Mouse (Mus musculus) spleen, adult 2 months (tissue): Measurements from ENCODE around the gene Syt16.

Experiments used
- CTCF ChIP-seq: fragments of 200-500 bp; IDR thresholded peaks from 2 replicates; pipeline ENCODE4 v1.5.1; 2011; ENCODE audit warnings: mild to moderate bottlenecking, inconsistent platforms; ENCODE audit not compliant: insufficient read depth, insufficient read length, insufficient replicate concordance; ENCODE audit errors: extremely low read depth
- POLR2A ChIP-seq: fragments of 200-500 bp; IDR thresholded peaks from 2 replicates; pipeline ENCODE4 v1.6.1; 2011; ENCODE audit warnings: low read depth, low read length, inconsistent platforms

DNA sequence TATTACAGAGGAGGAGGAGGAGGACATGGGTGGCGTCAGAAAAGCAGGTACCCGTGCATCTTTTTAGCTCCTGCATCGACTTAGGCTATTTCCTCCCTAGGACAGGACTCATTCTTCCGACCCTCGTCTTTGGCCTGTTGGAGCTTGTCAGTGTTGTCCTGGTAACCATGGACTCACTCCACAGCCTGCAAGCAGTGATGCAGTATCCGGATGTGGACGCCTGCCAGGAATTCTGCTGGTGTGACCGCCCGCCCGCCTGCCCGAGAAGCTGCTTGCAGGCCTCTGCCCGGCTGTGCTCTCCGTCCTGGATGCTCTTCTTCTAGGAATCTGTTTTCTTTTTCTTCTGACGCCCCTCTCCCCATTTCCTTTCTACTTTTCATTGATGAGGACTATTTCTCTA lies 14.9 kb upstream of the Syt16 start:
- no peak for TF ChIP-seq CTCF
- TF ChIP-seq POLR2A: no peak
